Mouse (Mus musculus) T-cell, adult 2 months (primary cell): ENCODE results near the gene Znhit6.

Experiments used
- DNase-seq: peaks from one replicate; pipeline ENCODE4 v3.0.0; 2022; ENCODE audit warnings: low spot score

The Znhit6 gene

GRCm38 (mm10) chr3:145605437-145606123 lies 29.6 kb downstream of the Znhit6 start:
- no peak for DNase-seq

- no peak for DNase-seq
These were observed 32.3 kb downstream of the Znhit6 start for GRCm38 (mm10) chr3:145608320-145608719.

- no peak for DNase-seq
These were observed 36.7 kb downstream of the Znhit6 start for GRCm38 (mm10) chr3:145612662-145613061.

- no peak for DNase-seq
These were observed 37.2 kb downstream of the Znhit6 start for GRCm38 (mm10) chr3:145613234-145613633.

GRCm38 (mm10) chr3:145614362-145615115 lies 38.5 kb downstream of the Znhit6 start:
- no peak for DNase-seq

- no peak for DNase-seq
These were observed 42.3 kb downstream of the Znhit6 start for GRCm38 (mm10) chr3:145618299-145618698.

GRCm38 (mm10) chr3:145619621-145620365 lies 43.8 kb downstream of the Znhit6 start:
- DNase-seq, result no peak

- no peak for DNase-seq
These were observed 45.2 kb downstream of the Znhit6 start for GRCm38 (mm10) chr3:145621209-145621608.

GRCm38 (mm10) chr3:145623047-145623446 lies 47.0 kb downstream of the Znhit6 start:
- no peak for DNase-seq

- no peak for DNase-seq
These were observed 48.8 kb downstream of the Znhit6 start for GRCm38 (mm10) chr3:145624786-145625185.

GRCm38 (mm10) chr3:145625546-145625945 lies 49.5 kb downstream of the Znhit6 start:
- DNase-seq, result no peak

GRCm38 (mm10) chr3:145626063-145626462 lies 50.1 kb downstream of the Znhit6 start:
- no peak for DNase-seq

- DNase-seq, result no peak
These were observed 51.8 kb downstream of the Znhit6 start for GRCm38 (mm10) chr3:145627830-145628229.

- no peak for DNase-seq
These were observed 52.6 kb downstream of the Znhit6 start for GRCm38 (mm10) chr3:145628643-145629042.

- no peak for DNase-seq
These were observed 56.9 kb downstream of the Znhit6 start for GRCm38 (mm10) chr3:145632888-145633287.

- no peak for DNase-seq
These were observed 58.2 kb downstream of the Znhit6 start for GRCm38 (mm10) chr3:145634002-145634710.

- no peak for DNase-seq
These were observed 64.2 kb downstream of the Znhit6 start for GRCm38 (mm10) chr3:145640170-145640569.

GRCm38 (mm10) chr3:145640583-145640982 lies 64.6 kb downstream of the Znhit6 start:
- DNase-seq, result no peak

GRCm38 (mm10) chr3:145641036-145641685 lies 65.2 kb downstream of the Znhit6 start:
- no peak for DNase-seq

- no peak for DNase-seq
These were observed 65.9 kb downstream of the Znhit6 start for GRCm38 (mm10) chr3:145641878-145642277.

GRCm38 (mm10) chr3:145642861-145643260 lies 66.9 kb downstream of the Znhit6 start:
- DNase-seq, result no peak

GRCm38 (mm10) chr3:145645463-145645862 lies 69.5 kb downstream of the Znhit6 start:
- no peak for DNase-seq
